Mouse (Mus musculus) liver, adult 2 months (tissue): ENCODE data around the gene Hhip.

Experiments used
- CTCF ChIP-seq: fragments of 200-500 bp; IDR thresholded peaks from 2 replicates; pipeline ENCODE4 v1.5.1; 2011; ENCODE audit warnings: low read depth, low read length, control low read depth
- POLR2A ChIP-seq: fragments of 200-500 bp; IDR thresholded peaks from 2 replicates; pipeline ENCODE4 v1.6.1; 2011; ENCODE audit warnings: low read length, control low read depth; ENCODE audit not compliant: insufficient read depth; ENCODE audit errors: extremely low read depth

DNA sequence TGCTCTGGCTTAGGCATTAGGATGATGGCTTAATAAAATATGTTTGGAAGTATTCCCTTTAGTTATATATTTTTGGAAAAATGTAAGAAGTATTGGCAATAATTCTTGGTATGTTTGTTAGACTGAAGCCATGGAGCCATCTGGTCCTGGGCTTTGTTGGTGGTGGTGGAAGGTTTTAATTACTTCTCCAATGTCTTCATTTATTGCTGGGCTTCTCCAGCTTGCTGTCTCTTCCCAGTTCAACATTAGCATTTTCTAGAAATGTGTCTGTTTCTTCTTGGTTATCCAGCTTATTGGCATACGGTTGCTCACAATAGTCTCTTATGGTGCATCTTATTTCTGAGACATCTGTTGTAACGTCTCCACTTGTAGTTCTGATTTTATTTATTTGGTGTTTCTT lies 29.2 kb upstream of the Hhip start:
- no peak for TF ChIP-seq CTCF
- TF ChIP-seq POLR2A: no peak
